Mouse (Mus musculus) testis, adult 2 months (tissue): ENCODE measurements around the gene Sorcs2.

Source experiments
- CTCF ChIP-seq: fragments of 200-500 bp; IDR thresholded peaks from 2 replicates; pipeline ENCODE4 v1.5.1; 2012; ENCODE audit warnings: low read depth, mild to moderate bottlenecking, inconsistent platforms, low read length, moderate library complexity; ENCODE audit not compliant: control insufficient read depth, insufficient read depth, insufficient replicate concordance
- POLR2A ChIP-seq: fragments of 200-500 bp; IDR thresholded peaks from 2 replicates; pipeline ENCODE4 v1.6.1; 2012; ENCODE audit warnings: low read depth, mild to moderate bottlenecking, inconsistent platforms, low read length, moderate library complexity; ENCODE audit not compliant: control insufficient read depth

DNA sequence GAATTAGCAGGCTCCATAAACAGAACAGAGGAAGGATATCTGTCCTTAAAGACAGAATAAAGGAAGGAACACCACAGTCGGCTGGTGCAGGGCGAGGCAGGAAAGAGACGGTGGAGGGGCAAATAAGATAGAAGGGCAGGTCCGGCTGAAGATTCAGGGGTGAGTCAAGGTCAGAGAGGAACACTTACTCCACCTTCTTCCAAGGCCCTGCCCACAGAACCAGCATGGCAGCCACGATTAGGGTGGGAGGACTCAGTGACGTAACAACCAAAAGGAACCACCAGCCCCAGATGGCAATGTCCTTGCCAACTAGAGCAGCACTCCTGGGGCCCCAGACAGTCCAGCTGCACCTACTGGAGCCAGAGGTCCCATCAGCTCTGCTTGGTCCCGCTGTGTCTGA, 36.2 kb downstream of the Sorcs2 start:
- no peak for TF ChIP-seq CTCF
- no peak for TF ChIP-seq POLR2A
